Mouse (Mus musculus) spleen, embryonic (tissue): ENCODE measurements at regions not wholly inside any gene's neighbourhood (a gene's known extent, or its start where the extent isn't known, plus 50 kb on each side); places are given as distances from the start of the nearest gene placed in this dataset.

Experiments used
- CTCF ChIA-PET: fragments of 350-600 bp; sonication (Branson Sonifier 250); formaldehyde crosslinking; loops from one replicate; lab custom pipeline; 2022; lab: Charles Lee

DNA sequence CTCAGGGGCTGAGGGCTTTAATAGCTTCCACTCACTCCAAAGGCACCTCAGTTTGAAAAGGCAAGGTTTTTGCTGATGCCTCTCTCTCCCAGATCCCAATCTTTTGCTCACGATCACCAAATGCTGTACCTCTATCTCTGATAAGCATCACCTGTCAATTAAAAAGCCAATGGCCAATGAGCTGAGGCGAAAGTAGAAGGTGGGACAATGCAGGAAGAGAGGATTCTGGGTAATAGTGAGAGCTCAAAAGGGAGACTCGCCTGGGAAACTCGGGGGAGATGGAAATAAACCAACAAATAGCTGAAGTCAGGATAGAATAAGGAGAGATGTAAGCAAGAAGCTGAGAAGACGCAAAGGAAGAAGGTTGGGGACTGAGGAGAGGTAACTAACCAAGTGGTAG, 105.0 kb upstream of the Arid2 start:
- CTCF ChIA-PET: no interaction called here

DNA sequence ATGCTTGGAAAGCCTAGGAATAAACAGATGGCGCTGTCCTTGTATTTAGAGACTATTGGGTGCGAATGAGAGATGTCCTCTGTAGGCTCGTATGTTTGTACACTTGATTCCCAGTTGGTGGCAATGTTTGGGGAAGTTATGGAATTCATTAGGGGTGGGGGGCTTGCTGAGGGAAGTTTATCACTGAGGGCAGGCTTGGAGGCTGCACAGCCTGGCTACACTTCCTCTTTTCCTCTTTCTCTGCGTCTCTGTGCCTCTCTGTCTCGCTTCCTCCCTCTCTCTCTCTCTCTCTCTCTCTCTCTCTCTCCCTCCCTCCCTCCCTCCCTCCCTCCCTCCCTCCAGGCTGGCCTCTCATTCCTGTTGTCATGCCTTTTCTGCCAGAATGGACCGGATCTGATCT, 104.2 kb upstream of the Arid2 start:
- CTCF ChIA-PET: no interaction called here

DNA sequence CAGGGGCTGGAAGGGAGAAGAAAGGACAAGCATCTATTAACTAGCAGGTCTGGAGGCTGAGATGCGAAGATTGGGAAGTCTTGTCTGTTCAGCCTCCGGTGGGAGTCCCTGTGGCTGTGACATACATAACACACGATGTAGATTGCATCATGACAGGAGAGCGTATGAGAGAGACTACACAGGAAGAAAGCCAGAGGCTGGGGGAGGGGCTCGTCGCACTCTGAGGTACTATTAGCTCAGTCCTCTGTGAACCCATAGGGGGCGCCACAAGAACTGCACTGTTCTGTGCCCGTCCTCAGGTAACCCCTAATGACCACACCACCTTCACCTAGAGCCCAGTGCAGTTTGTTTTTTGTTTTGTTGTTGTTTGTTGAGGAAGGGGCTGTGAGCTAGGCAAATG, 102.7 kb upstream of the Arid2 start:
- CTCF ChIA-PET: no interaction called here

DNA sequence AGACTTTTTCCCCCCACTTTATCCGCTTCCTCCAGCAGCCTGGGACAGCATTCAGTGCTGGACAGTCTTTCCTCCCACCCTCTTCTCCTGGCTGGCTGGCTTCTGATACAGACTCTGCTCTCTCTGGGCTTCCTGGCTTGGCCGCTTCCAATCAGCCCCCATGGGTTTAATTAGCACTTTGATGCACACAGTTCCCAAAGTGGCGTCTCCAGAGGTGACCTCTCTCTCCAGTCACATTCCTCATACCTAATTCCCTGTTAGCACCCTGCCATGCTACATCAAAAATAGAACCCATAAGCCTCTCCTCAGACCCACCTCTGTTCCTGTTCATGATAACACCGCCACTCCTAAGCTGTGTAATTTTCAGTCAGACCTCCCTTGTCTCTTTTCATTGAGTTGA, 101.9 kb upstream of the Arid2 start:
- CTCF ChIA-PET: no interaction called here

DNA sequence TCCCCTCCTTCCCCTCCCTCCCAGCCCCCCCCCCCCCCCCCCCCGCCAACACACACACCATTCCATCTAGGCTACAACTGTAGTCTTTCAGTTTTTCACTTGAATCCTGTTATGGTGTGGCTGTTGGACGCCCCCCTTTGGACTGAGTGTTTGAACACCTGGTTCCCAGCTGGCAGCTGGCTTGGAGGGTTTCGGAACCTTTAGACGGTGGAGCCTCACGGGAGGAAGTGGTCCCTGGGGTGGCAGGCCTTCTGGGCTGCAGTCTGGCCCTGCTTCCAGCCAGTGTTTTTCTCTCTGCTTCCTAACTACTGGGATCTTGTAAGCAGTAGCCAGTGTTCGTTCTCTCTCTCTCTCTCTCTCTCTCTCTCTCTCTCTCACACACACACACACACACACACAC, 101.4 kb upstream of the Arid2 start:
- CTCF ChIA-PET: no interaction called here

DNA sequence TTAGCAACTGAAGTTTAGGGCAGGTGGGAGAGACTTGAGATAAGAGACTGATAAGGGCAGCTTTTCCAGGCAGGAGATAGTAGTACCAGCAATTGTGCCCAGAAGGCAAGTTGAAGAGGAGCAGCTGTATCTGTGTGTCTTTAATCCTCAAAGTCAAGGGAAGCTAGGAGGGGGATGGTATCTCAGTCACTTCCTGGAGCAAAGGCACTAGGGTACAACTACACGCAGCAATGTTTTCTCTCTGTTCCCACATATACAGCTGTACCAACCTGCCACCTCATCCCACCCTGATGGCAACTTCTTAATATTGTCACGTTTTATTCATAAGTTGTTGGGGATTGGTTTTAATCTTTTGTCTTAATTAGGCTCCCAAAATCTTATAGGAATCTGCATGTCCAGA, 97.8 kb upstream of the Arid2 start:
- CTCF ChIA-PET: no interaction called here

DNA sequence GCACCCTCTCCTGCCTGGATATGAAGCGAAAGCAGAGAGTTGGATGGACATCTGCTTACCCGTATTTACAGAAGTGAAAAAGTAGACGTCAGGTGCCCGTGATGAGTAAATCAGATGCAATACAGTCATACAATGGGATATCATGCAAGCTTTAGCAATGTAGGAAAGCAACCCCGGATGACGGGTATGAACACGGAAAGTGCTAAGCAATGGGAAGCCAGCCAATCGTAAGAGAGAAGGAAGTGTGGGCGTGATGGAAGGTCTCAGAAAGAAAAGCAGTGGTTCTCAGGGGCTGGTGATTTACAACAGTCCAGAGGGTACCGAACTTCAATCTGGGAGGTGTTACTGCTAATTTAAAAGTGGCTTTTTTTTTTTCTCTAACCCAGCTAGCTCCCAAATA, 89.9 kb upstream of the Arid2 start:
- CTCF ChIA-PET: no interaction called here

DNA sequence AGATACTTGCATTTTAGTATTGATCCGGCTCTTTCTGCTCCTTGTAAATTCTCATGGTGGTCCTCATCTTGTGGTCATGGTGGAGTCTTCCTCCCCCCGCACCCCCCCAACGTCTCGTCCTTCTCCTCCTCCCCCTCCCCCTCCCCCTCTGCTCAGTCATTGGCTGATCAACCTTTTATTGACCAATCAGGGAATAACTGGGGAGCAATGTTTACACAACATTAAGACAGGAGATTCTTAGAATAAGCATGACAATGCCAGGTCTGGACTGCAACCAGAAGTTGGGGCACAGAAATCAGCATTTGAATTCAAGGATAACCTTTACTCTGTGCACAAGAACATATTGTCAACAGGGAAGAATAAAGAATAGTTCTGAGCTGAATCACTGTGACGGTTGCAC, 89.4 kb upstream of the Arid2 start:
- CTCF ChIA-PET: no interaction called here

DNA sequence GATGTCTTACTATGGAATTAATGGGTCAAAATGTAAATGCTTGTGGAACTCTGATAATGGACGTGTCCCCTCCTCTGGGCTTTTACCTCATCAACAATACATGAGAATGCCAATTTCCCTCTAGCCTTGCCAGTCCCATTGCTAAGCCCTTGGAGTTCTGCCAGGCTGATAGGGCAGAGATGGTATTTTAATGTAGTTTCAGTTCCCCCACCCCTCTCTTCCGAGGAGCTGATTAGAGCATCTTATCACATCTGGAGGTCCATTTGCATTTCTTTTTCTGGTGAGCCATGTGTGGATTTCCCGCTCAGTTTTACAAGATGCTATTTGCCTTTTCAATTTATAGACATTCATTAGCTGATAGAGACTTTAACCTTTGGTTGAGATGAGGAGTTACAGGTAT, 86.0 kb upstream of the Arid2 start:
- CTCF ChIA-PET: no interaction called here

DNA sequence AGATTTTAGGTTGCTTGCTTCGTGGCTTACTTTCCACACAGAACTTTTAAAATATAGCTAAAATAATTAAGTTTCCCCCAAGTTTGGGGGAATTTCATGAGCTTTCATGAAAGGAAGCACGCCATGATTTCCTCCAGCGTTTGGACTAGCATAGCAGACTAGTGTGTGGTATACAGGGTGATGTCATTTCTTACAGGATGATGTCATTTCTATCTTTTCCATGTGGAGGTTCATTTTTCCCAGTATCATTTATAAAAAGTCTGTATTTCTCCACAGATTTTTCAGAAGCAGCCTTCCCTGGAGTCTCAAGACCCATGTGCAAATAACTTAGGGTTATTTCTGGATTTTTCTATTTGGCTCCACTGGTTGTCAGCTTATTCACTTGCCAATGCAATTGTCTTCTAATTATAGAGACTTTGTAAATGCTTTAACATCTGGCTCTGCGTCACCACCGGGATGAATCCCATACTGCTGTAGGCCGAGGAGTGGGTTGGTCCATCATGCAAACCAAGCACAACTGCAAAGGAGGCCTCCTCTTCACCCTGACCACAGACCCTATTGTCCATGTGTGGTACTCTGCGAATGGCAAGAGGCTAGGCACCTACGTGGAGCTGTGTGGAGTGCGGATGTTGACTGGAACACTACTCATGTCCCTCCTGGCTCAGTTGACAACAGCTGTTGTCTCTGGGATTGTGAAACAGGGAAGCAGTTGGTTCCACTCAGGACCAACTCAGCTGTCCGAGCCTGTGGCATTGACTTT, 85.4 kb upstream of the Arid2 start:
- CTCF ChIA-PET: no interaction called here

DNA sequence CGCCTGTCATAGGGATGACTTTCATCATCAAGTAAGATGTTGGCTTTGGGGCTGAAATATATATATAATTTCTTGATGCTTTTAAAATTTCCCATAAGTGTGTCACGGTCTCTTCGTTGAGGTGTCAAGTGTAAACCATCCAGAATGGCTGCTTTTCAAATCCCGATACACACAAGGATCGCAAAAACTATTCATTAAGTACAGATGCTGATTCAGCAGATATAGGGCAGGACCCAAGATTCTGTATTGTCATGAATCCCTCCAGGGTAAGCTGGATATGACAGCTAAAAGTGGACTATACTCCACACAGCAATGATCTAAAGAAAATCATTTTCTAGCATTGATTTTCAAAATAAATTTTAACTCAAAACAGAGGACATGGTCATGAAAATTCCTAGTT, 83.1 kb upstream of the Arid2 start:
- CTCF ChIA-PET: no interaction called here

DNA sequence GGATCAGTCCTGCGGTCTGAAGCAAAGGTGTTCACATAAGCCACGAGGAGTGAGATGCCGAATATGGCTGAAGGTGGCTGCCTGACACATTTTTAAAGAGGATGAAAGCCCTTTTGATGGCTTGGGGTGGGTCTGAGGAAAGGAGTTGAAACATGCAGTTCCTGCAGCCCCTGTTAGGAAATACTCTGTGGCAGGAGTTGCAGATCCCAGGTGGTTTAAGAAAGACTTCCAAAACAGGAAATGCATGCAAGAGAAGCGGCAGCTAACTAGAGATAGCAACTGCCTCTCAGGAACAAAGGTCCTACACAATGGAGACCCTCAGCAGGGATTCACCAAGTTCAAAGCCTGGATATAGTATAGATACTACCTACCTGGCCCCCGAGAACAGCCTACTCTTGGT, 82.7 kb upstream of the Arid2 start:
- CTCF ChIA-PET: no interaction called here

DNA sequence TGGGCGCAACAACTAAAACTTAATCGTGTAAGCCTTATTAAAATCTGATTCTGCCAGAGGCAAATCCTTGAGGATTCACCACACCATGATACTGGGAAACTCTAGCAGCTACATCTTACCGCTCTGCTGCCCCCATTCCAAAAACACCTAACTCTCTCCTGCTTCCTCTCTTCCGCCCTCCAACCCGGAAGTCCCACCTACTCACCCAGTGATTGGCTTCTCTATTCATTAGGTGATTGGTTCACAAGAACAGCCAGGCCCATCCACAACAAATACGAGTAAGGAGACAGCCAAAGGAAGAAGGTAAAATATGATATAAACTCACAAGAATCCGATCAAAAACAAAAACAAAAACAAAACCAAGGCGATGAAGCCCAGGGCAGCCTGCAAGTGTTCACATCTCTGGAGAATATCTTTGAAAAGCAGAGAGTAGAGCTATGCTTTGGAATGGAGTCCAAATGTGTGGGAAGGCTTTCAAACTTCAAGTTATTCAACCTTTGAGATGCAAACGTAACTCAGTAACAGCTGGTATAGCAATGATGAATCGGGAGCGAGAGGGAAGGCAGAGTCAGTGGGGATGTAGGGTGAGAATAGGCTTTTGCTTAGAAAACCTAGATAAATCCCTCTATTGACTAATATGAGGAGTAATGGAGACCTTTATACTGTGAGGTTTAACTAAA, 76.5 kb upstream of the Arid2 start:
- CTCF ChIA-PET: no interaction called here

DNA sequence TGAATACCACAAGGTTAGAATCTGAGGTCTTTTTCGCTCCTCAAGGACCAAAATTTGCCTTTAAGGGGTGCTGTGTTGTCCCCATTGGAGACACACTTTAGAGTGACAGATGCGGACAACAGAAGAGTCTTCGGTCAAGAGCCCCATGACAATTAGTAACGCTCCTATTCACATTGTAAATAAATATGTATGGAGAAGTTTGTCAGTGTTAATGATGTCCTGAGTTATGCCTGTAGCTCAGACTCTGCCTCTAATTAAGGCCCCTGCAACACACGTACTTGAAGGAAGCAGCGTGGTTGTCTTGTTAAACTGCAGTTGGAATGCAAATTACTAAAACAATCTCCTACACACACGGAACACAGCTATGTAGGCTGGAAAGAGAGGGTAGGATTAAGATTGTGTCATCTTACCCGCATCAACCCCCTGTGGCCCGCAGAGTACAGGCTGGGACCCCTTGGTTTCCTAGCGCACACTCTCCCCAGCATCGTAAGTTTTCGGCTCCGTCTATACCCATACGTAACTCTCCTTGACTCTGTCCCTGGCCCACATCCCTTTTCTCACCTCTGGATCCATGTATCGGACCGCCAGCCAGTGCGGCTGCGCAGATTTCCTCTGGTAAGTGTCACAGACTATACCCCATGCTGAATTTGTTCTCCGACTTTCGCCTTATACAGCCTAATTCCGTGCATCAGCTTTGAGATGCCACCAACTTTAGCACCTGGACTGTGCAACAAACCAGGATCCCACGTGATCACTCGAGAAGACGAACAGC, 73.6 kb upstream of the Arid2 start:
- CTCF ChIA-PET: no interaction called here

DNA sequence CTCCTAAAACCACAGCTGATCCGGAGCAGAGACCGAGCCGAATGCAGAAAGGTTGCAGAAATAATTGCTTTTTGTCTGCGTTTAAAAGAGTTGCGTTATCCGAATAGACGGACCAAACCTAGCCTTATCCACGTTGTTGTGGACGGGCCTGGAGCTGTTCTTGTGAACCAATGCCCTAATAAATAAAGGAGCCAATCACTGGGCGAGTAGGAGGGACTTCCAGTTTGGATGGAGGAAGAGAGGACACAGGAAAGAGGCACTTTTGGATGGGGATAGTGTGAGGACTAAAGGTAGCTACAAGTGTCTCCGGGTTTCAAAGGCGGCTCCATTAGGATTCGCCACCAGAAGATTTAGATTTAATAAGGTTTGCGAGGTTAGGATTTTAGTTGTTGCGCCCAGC, 69.4 kb upstream of the Arid2 start:
- CTCF ChIA-PET: no interaction called here

DNA sequence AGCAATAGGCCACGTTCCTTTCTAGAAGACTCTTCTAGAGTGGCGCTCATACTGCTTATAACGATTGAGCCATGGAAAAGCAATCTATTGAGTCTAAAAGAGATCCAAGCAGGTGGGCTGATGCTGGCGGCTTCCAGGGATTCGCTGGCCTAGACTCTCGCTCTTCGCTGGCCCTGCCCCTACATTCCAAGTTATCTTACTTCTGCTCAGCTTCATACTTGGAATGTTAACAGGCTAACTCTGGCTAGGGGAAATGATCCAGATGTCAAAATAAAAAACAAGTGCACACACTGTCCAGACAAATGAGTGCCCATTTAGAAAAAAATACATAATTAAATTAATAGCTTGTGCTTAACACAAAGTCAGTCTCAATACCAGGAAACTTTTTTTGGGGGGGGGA, 67.6 kb upstream of the Arid2 start:
- CTCF ChIA-PET: no interaction called here

DNA sequence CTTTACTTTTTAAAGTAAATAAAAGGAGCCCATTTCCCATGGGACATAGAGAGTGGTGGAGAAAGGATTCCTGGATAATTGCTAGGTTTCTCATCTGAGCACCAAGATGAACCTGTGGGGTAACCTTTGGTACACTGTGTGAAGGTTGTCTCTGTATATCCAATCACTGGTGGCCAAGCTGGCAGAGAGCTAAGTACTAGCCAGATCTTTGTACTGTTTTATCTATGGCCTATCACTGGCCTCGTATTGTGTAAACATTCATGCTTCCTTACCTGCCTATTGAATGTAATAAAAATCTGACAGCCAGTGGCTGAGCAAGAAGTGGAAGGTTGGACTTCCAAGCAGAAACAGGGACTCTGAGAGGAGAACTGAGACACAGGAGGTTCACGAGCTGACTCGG, 55.3 kb upstream of the Arid2 start:
- CTCF ChIA-PET: no interaction called here

DNA sequence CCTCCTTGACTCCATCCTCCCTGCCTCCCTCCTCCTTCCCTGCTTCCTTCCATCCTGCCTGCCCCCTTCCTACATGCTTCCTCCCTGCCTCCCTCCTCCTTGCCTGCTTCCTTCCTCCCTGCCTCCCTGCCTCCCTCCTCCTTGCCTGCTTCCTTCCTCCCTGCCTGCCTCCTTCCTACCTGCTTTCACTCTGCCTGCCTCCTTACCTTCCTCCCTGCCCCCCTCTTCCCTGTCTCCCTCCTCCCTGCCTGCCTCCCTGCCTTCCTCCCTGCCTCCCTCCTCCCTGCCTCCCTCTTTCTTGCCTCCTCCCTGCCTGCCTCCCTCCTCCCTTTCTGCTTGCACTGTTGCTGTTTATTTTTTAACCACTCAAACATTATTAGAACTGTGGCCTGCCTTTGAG, 54.2 kb upstream of the Arid2 start:
- CTCF ChIA-PET: interaction anchor here (0.7 kb wide), 1 partner anchor 267 kb away, joined by 4 read pairs; no protein-coding TSS in a partner anchor

DNA sequence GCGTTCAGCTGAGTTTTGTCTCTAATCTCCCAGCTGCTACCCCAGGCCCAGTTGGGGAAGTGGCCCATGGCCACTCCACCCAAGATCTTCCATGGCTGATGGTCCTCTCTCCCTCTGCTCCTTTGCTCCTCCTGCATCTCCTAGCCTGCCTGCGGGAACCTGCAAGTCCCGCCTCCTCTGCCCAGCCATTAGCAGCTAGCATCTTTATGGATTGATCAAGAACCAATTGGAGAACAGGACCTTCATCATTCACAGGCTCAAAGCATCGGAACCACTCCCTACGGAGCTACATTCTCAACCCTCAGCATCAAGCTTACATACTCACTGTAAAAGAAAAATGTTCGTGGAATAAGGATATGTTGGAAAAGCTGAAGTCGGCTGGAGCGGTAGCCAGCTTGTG, 52.5 kb upstream of the Arid2 start:
- CTCF ChIA-PET: no interaction called here
